In the genomic region with DNA sequence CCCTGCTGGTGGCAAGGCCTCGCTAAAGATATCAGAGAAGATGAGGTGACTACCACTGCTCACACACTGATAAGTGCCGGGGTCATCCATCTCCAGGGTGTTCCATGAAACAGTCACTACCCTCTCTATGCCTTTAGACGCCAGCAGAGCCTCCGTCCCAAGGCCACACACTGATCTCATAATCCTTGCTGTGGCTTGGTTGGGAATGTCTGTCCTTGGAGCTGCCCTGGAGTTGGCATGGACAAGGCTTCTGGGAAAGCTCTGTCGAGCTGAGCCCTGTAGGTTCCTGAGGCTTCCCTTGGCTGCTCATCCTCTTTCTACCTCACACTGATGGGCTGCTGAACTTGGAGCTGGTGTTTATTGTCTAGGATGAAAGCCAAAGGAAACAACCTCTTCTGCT, we compare ENCODE assay signal across 25 mouse cellular contexts. TPM values are rescaled to one million over a fixed set of nuclear protein-coding genes. Genes with fewer than 3 reads are reported as not detected.
DNase-seq lines count a peak whose midpoint lies in the region; ATAC-seq and TF ChIP-seq lines count a peak whose summit lies in the region.
"Had no signal": no experiment of that assay in that cellular context is flagged by ENCODE, and none has a peak within 500 bp of the region (broad histone marks: within the 10 kb centered on the region; RNA-seq: fewer than 3 reads in every experiment).

No protein-coding gene starts in this region.

- no peak for ATAC-seq in heart, embryonic 13.5 days (ENCODE audit: extremely low read depth, insufficient number of reproducible peaks, low FRiP score, low TSS enrichment)
- ATAC-seq in heart, embryonic 11.5 days (replicated peaks; ENCODE audit: insufficient number of reproducible peaks, low FRiP score, low TSS enrichment): no peak
- ATAC-seq in kidney, embryonic 16.5 days (ENCODE audit: low FRiP score, low TSS enrichment): no peak
- ATAC-seq in monocyte, adult 5-6 weeks (replicated peaks; ENCODE audit: insufficient number of reproducible peaks, low FRiP score, low TSS enrichment, poor library complexity, severe bottlenecking): no peak
- ATAC-seq: forebrain, postnatal 0 days; midbrain, embryonic 15.5 days had no signal

- H3K4me3 ChIP-seq in heart, embryonic 13.5 days: no peak overlapping the region
- no peak overlapping the region for H3K4me3 ChIP-seq in heart, embryonic 11.5 days (ENCODE audit: low read depth, low read length)
- no peak overlapping the region for H3K4me3 ChIP-seq in kidney, adult 2 months (ENCODE audit: insufficient read depth, low read depth, low read length)
- no peak overlapping the region for H3K4me3 ChIP-seq in kidney, embryonic 16.5 days (ENCODE audit: low read length)
- H3K4me3 ChIP-seq: hindbrain, embryonic 13.5 days; limb, embryonic 13.5 days; liver, embryonic 13.5 days; lung, embryonic 15.5 days; midbrain, embryonic 15.5 days; myocyte; neural tube, embryonic 13.5 days had no signal

- H3K27ac ChIP-seq in heart, embryonic 13.5 days (replicated peaks): 0 out of 2 replicates have a peak overlapping the region, but pooled peaks have one; percentile 20
- no peak overlapping the region for H3K27ac ChIP-seq in heart, embryonic 11.5 days (ENCODE audit: low read depth, low read length)
- H3K27ac ChIP-seq in kidney, adult 2 months (ENCODE audit: insufficient read depth, low read depth, low read length): no peak overlapping the region
- no peak overlapping the region for H3K27ac ChIP-seq in kidney, embryonic 16.5 days (ENCODE audit: low read length)
- H3K27ac ChIP-seq: hindbrain, embryonic 13.5 days; limb, embryonic 13.5 days; liver, embryonic 13.5 days; midbrain, embryonic 15.5 days; neural tube, embryonic 13.5 days; stomach, postnatal 0 days had no signal

- H3K4me1 ChIP-seq in heart, embryonic 13.5 days: peaks cover 27% of the 10 kb centered on the region
- H3K4me1 ChIP-seq in heart, embryonic 11.5 days (ENCODE audit: control insufficient read depth, insufficient read depth, low read length): peaks cover 13% of the 10 kb centered on the region
- H3K4me1 ChIP-seq in kidney, adult 2 months (ENCODE audit: control insufficient read depth, insufficient read depth, low read length): peaks cover 13% of the 10 kb centered on the region
- H3K4me1 ChIP-seq in kidney, embryonic 16.5 days (ENCODE audit: insufficient read depth, low read length): peaks cover 8% of the 10 kb centered on the region
- H3K4me1 ChIP-seq: hindbrain, embryonic 13.5 days; midbrain, embryonic 15.5 days had no signal

- H3K9me3 ChIP-seq in heart, embryonic 13.5 days: no peaks in the 10 kb centered on the region
- no peaks in the 10 kb centered on the region for H3K9me3 ChIP-seq in heart, embryonic 11.5 days (replicated peaks; ENCODE audit: control insufficient read depth, low read length)
- H3K9me3 ChIP-seq in kidney, embryonic 16.5 days (ENCODE audit: low read length): no peaks in the 10 kb centered on the region
- H3K9me3 ChIP-seq: hindbrain, embryonic 13.5 days; limb, embryonic 13.5 days; liver, embryonic 13.5 days; lung, embryonic 15.5 days; midbrain, embryonic 15.5 days; neural tube, embryonic 13.5 days had no signal

- no peaks in the 10 kb centered on the region for H3K36me3 ChIP-seq in heart, embryonic 13.5 days
- H3K36me3 ChIP-seq in heart, embryonic 11.5 days (ENCODE audit: control insufficient read depth, insufficient read depth, low read length): no peaks in the 10 kb centered on the region
- H3K36me3 ChIP-seq in kidney, adult 2 months (ENCODE audit: control insufficient read depth, insufficient read depth, low read length): no peaks in the 10 kb centered on the region
- no peaks in the 10 kb centered on the region for H3K36me3 ChIP-seq in kidney, embryonic 16.5 days (ENCODE audit: insufficient read depth, low read length)
- H3K36me3 ChIP-seq: G1E; hindbrain, embryonic 13.5 days; limb, embryonic 13.5 days; liver, embryonic 13.5 days; lung, embryonic 15.5 days; midbrain, embryonic 15.5 days; neural tube, embryonic 13.5 days had no signal

- no peak overlapping the region for H3K9ac ChIP-seq in heart, embryonic 13.5 days
- H3K9ac ChIP-seq in heart, embryonic 11.5 days (ENCODE audit: low read depth, low read length): no peak overlapping the region
- no peak overlapping the region for H3K9ac ChIP-seq in kidney, embryonic 16.5 days (replicated peaks; ENCODE audit: low read length)
- H3K9ac ChIP-seq: forebrain, postnatal 0 days; hindbrain, embryonic 13.5 days; limb, embryonic 13.5 days; liver, embryonic 13.5 days; lung, embryonic 15.5 days; midbrain, embryonic 15.5 days; neural tube, embryonic 13.5 days had no signal

- TF ChIP-seq CTCF in kidney, adult 2 months (conservative IDR thresholded peaks at IDR 0.05; ENCODE audit: insufficient read depth, insufficient read length, low read depth, low read length): no peak

- TF ChIP-seq POLR2A in kidney, adult 2 months (IDR thresholded peaks at IDR 0.05; ENCODE audit: low read depth, low read length): no peak

- WGBS in heart, embryonic 13.5 days: 45% methylated on average over 5 of the region's 5 CpGs
- 54% methylated on average over 5 of the region's 5 CpGs for WGBS in heart, embryonic 11.5 days (ENCODE audit: insufficient replicate concordance)
- WGBS in kidney, adult 2 months: 69% methylated on average over 5 of the region's 5 CpGs
- WGBS in kidney, embryonic 16.5 days: 73% methylated on average over 5 of the region's 5 CpGs

- H3K4me2 ChIP-seq in heart, embryonic 13.5 days: no peak overlapping the region
- H3K4me2 ChIP-seq in heart, embryonic 11.5 days: no peak overlapping the region
- no peak overlapping the region for H3K4me2 ChIP-seq in kidney, embryonic 16.5 days (replicated peaks; ENCODE audit: low read depth, low read length)
- H3K4me2 ChIP-seq: hindbrain, embryonic 13.5 days; limb, embryonic 13.5 days; liver, embryonic 13.5 days; lung, embryonic 15.5 days; midbrain, embryonic 15.5 days; neural tube, embryonic 13.5 days had no signal

- no peaks in the 10 kb centered on the region for H3K27me3 ChIP-seq in heart, embryonic 13.5 days (replicated peaks)
- no peaks in the 10 kb centered on the region for H3K27me3 ChIP-seq in heart, embryonic 11.5 days (ENCODE audit: control insufficient read depth, insufficient read depth, low read length)
- no peaks in the 10 kb centered on the region for H3K27me3 ChIP-seq in kidney, adult 2 months (replicated peaks; ENCODE audit: control insufficient read depth, insufficient read depth, low read length)
- no peaks in the 10 kb centered on the region for H3K27me3 ChIP-seq in kidney, embryonic 16.5 days (ENCODE audit: insufficient read depth, low read length)
- H3K27me3 ChIP-seq: hindbrain, embryonic 13.5 days; limb, embryonic 13.5 days; lung, embryonic 15.5 days; midbrain, embryonic 15.5 days; neural tube, embryonic 13.5 days; Patski had no signal

- peak; percentile 36 for DNase-seq in kidney, adult 2 months
- DNase-seq in adrenal gland, adult 8-10 months: peak; percentile 82
- DNase-seq in adrenal gland, postnatal 25 days: peak; percentile 54
- DNase-seq: B cell, adult 2 months; cerebellum, adult 11-12 months; forebrain, postnatal 0 days; liver, embryonic 13.5 days; thymus, adult 2 months; thymus, postnatal 4 days had no signal

RNA-seq across cellular contexts. Expression of a gene that starts 12.8 kb away (rescaled TPM):
- 0.13 TPM in 1 of 2 replicates, not detected in the other for polyA plus RNA-seq in heart, embryonic 13.5 days (2015; fragmentation: Nextera tagmentation; extraction: Ambion mirVana)
- polyA plus RNA-seq in heart, embryonic 11.5 days (2014; fragmentation: Nextera tagmentation; extraction: Ambion mirVana): not detected in 2 replicates
- 0.06 and 0.12 TPM in 2 replicates for polyA plus RNA-seq in kidney, adult 2 months (2012; rRNA removed)
- polyA plus RNA-seq in kidney, embryonic 16.5 days (2015; fragmentation: Nextera tagmentation; extraction: Ambion mirVana): 0.17 TPM in 1 of 2 replicates, not detected in the other
- total RNA-seq in adrenal gland, adult 8-10 months (2022): under 1 TPM in 2 of 4 experiments, not detected in 2; 0.30 to 0.55 TPM
- total RNA-seq in adrenal gland, postnatal 25 days (2021): not detected in 2 replicates
- total RNA-seq in monocyte, adult 5-6 weeks (2017): 0.19 to 1.2 TPM in 2 of 3 replicates, not detected in the other
- total RNA-seq: CH12.LX had no signal
- polyA plus RNA-seq: embryonic facial prominence, embryonic 11.5 days; forebrain, embryonic 11.5 days; G1E; liver, embryonic 13.5 days; lung, embryonic 15.5 days; midbrain, embryonic 15.5 days; myocyte had no signal
